Mouse (Mus musculus) layer of hippocampus, adult 18-20 months (tissue): ENCODE measurements at regions not wholly inside any gene's neighbourhood (a gene's known extent, or its start where the extent isn't known, plus 50 kb on each side); places are given as distances from the start of the nearest gene placed in this dataset.

Experiments used
- DNase-seq, 2 experiments: peaks; one replicate each; pipeline ENCODE4 v3.0.0; 2022; ENCODE audit warnings: low spot score in 2 of 2

GRCm38 (mm10) chr11:22692281-22692857 lies 168.4 kb downstream of the B3gnt2 start:
- DNase-seq, result no peak

- no peak for DNase-seq
Observed at GRCm38 (mm10) chr11:22692941-22693341, 167.8 kb downstream of the B3gnt2 start.

GRCm38 (mm10) chr11:22693376-22693775 lies 167.4 kb downstream of the B3gnt2 start:
- DNase-seq, result no peak

- no peak for DNase-seq
Observed at GRCm38 (mm10) chr11:22693984-22694383, 166.8 kb downstream of the B3gnt2 start.

DNA sequence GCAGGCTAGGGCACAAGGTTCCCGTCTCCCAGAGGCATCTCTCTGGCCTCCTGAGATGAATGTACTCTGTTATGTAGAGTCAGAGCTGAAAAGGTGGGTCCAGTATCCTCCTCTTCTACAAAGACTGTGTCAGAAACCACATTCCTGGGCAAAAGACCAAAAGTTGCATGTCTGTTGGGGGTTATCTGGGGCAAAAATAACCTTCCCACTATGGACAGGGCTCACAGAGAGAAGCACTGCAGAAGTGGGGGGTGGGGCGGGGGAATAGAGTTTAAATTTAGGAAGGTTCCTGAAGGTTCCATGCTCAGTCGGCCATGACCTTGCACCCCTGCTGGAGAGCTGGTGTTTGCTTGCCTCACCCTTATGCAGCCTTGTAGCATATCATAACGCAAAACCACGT lies 165.9 kb downstream of the B3gnt2 start:
- no peak for DNase-seq

DNA sequence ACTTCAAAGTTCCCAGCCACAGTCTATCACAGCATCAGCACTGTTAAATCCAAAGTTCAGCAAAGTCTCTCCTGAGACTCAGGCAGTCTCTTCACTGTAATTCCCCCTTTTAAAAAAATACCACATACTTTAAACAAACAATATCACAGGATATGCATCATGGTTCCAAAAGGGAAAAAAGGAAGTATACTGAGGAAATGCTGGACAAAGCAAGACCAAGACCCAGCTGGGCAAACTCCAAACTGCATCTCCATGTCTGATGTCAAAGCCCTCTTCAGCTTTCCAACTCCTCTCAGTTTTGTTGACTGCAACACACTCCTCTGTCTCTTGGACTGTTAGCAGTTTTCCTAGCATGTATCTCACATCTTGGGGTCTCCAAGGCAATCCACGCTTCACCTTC lies 165.5 kb downstream of the B3gnt2 start:
- no peak for DNase-seq

GRCm38 (mm10) chr11:22698057-22698941 lies 162.5 kb downstream of the B3gnt2 start:
- peak; percentile 29 to 53 for DNase-seq

DNA sequence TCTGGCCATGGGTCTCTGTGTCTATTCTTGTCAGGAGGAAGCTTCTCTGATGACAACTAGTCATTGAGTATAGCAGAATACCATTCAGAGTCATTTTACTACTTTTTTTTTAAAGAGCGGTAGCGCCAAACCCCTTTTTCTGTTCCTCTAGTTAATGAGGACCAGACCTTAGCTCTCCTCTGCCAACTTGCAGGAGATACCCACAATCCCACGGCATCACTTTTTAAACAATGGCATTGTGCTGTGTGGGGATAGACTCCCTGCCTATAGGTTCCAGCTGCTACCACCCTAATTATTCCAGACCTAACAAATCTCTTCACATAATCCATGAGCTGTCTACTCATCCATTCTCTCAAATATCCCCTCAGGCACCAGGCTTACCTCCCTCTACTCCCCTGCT lies 154.7 kb downstream of the B3gnt2 start:
- DNase-seq, result no peak
